Mouse (Mus musculus) CD4-positive, CD25-positive, alpha-beta regulatory T cell, adult 9 weeks (primary cell): ENCODE measurements around the gene Olfr585. TPM values are rescaled to one million over a fixed set of nuclear protein-coding genes. Genes with fewer than 3 reads are reported as not detected.

Experiments used
- polyA plus RNA-seq: library from polyadenylated mRNA; unstranded; fragments of 100-300 nt; shearing (Covaris generic); gene quantifications from one replicate; pipeline ENCODE4 v1.2.1, GENCODE M21; 2017

The Olfr585 gene
- not detected for polyA plus RNA-seq

GRCm38 (mm10) chr7:103097420-103097819 lies at the start of gene Olfr585:
TSS of gene Olfr585 (plus strand) at chr7:103097720.

GRCm38 (mm10) chr7:103051000-103051399 lies 46.5 kb upstream of the Olfr585 start, which contains the start of gene Olfr583:
TSS of gene Olfr583 (plus strand) at chr7:103051300.

GRCm38 (mm10) chr7:103081585-103081984 lies 15.9 kb upstream of the Olfr585 start, which contains the start of gene Olfr584:
TSS of gene Olfr584 (plus strand) at chr7:103081885.

GRCm38 (mm10) chr7:103125538-103125937 lies 28.0 kb downstream of the Olfr585 start, which contains the start of gene Olfr586:
TSS of gene Olfr586 (minus strand) at chr7:103125638.

GRCm38 (mm10) chr7:103140579-103140978 lies 43.1 kb downstream of the Olfr585 start, which contains the start of gene Olfr588-ps1:
TSS of gene Olfr588-ps1 (plus strand) at chr7:103140879.

Other genes starting within 250 kb of the Olfr585 start
- not detected for gene Olfr566, start 239.0 kb upstream of the Olfr585 start, polyA plus RNA-seq
- gene Olfr568, start 220.6 kb upstream of the Olfr585 start, polyA plus RNA-seq, result not detected
- not detected for gene Olfr569, start 206.8 kb upstream of the Olfr585 start, polyA plus RNA-seq
- not detected for gene Olfr570, start 203.1 kb upstream of the Olfr585 start, polyA plus RNA-seq
- not detected for gene Olfr571, start 180.2 kb upstream of the Olfr585 start, polyA plus RNA-seq
- gene Olfr572, start 173.3 kb upstream of the Olfr585 start, polyA plus RNA-seq, result not detected
- not detected for gene Olfr573-ps1, start 155.1 kb upstream of the Olfr585 start, polyA plus RNA-seq
- not detected for gene Olfr574, start 149.3 kb upstream of the Olfr585 start, polyA plus RNA-seq
- not detected for gene Olfr575, start 138.9 kb upstream of the Olfr585 start, polyA plus RNA-seq
- not detected for gene Olfr576, start 135.1 kb upstream of the Olfr585 start, polyA plus RNA-seq
- not detected for gene Olfr577, start 121.8 kb upstream of the Olfr585 start, polyA plus RNA-seq
- gene Olfr578, start 108.4 kb upstream of the Olfr585 start, polyA plus RNA-seq, result not detected
- not detected for gene Olfr582, start 59.7 kb upstream of the Olfr585 start, polyA plus RNA-seq
- not detected for gene Olfr583, start 46.4 kb upstream of the Olfr585 start, polyA plus RNA-seq
- gene Olfr584, start 15.8 kb upstream of the Olfr585 start, polyA plus RNA-seq, result not detected
- not detected for gene Olfr586, start 27.9 kb downstream of the Olfr585 start, polyA plus RNA-seq
- gene Olfr588-ps1, start 43.2 kb downstream of the Olfr585 start, polyA plus RNA-seq, result not detected
- gene Olfr589, start 58.6 kb downstream of the Olfr585 start, polyA plus RNA-seq, result not detected
- gene Olfr591, start 80.6 kb downstream of the Olfr585 start, polyA plus RNA-seq, result not detected
- gene Olfr592, start 87.1 kb downstream of the Olfr585 start, polyA plus RNA-seq, result not detected
- not detected for gene Olfr593, start 114.1 kb downstream of the Olfr585 start, polyA plus RNA-seq
- not detected for gene Olfr594, start 119.3 kb downstream of the Olfr585 start, polyA plus RNA-seq
- not detected for gene Usp17ld, start 154.8 kb downstream of the Olfr585 start, polyA plus RNA-seq
- gene Olfr596, start 207.9 kb downstream of the Olfr585 start, polyA plus RNA-seq, result not detected
- not detected for gene Olfr597, start 218.6 kb downstream of the Olfr585 start, polyA plus RNA-seq
- not detected for gene Olfr598, start 225.8 kb downstream of the Olfr585 start, polyA plus RNA-seq
- not detected for gene Olfr599, start 238.2 kb downstream of the Olfr585 start, polyA plus RNA-seq